Mouse (Mus musculus) activated CD4-positive, CD25-positive, alpha-beta regulatory T cell, adult 4 months (primary cell): ENCODE measurements around the gene Tspan9. TPM values are rescaled to one million over a fixed set of nuclear protein-coding genes. Genes with fewer than 3 reads are reported as not detected.

Source experiments
- ATAC-seq: one replicate; pipeline ENCODE4 v1.8.0; 2017
- polyA plus RNA-seq, 2 experiments: library from polyadenylated mRNA; unstranded; fragments of 100-300 nt; shearing (Covaris generic); gene quantifications; one replicate each; pipeline ENCODE4 v1.2.1; 2017

The Tspan9 gene
- polyA plus RNA-seq, 2 experiments from 2014 or later, result 0.08 to 0.23 TPM

DNA sequence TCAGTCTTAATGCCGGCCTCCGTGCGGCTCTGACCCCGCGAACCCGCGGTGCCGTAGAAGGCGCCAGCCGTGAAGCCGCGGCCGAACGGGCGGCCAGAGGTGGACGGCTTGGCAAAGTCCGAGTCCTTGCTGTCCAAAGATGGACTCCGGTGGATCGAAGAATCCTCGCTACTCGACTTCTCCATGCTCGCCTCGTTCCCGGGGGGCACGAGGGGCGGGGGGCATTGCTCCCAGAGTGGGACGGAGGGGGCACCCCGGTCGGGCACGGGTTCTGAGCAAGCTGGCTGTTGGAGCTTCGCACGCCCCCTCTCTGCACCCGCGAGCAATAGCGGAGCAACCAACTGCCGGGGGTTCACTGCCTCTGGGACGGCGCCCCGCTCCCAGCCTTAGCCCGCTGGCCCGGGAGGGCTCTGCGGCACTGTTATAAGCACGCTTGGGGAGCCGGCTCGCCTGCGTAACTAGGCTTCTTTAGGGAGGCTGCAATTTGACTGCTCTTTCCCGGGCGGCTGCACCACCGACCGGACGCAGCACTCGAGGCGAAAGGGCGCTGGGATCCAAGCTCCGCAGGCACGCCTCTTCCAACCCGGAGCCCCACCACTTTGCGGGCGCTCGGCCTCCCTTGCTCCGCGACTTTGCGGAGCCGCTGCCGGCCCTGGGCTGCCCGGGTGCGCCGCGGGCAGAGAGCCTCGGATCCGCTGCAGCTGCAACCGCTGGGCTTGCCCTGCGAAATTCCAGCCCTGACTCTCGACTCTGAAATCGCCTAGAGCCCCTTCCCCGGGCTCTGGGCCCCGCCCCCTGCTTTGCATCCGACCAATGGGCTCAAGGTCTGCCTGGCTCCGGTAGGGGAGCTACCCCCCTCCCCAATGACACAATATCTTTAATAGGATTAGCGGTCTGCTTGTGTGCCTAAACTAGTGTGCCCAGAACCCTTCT, 108.8 kb downstream of the Tspan9 start:
- no peak for ATAC-seq

DNA sequence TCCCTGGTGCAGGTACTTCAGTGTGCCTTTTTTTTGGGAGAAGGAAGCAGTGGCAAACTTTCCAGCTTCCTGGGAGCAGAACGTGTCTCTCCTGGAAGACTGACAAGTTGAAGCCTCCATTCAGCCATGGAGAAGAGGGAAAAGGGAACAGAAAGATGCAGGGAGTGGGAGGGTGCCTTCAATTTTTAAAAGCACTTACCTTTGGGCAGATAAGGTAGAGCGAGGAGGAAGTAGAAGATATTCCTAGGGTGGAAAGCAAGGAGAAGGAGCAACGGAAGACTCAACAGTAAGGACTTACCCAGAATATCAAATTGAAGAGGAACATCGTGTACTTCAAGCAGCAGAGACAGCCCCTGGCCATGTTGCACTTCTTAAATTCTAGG, 109.5 kb downstream of the Tspan9 start:
- ATAC-seq, result no peak

DNA sequence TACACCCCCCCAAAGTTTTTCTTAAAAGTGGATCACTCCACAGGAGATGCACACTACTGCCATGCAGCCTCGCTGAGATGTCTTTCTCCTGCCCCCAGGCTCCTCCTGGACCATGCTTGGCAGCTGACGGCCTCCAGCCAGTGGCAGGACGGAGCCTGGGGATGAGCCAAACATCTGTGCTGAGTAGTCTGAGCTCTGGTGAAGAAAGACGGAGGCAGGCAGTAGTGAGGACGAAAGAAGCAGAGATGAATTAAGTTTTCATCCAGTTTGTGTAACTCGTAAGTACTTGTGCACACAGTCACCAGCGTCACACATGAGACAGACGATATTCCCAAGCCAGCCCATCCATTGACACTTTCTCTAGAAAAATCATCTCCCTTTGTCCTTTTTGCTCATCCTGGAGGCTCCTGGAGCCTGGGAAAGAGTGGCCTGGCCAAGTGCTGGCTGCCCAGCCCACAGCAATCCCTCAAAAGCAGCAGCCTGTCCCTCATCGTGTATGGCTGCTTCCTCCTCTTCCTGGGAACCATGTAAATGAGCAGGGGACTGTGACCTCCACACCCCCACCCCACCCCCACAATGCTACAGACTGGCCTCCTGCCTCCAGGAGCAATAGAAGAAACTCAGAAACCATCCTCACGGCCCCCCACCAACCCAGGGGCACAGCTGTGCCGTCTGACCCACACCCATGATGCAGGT, 110.1 kb downstream of the Tspan9 start:
- no peak for ATAC-seq

DNA sequence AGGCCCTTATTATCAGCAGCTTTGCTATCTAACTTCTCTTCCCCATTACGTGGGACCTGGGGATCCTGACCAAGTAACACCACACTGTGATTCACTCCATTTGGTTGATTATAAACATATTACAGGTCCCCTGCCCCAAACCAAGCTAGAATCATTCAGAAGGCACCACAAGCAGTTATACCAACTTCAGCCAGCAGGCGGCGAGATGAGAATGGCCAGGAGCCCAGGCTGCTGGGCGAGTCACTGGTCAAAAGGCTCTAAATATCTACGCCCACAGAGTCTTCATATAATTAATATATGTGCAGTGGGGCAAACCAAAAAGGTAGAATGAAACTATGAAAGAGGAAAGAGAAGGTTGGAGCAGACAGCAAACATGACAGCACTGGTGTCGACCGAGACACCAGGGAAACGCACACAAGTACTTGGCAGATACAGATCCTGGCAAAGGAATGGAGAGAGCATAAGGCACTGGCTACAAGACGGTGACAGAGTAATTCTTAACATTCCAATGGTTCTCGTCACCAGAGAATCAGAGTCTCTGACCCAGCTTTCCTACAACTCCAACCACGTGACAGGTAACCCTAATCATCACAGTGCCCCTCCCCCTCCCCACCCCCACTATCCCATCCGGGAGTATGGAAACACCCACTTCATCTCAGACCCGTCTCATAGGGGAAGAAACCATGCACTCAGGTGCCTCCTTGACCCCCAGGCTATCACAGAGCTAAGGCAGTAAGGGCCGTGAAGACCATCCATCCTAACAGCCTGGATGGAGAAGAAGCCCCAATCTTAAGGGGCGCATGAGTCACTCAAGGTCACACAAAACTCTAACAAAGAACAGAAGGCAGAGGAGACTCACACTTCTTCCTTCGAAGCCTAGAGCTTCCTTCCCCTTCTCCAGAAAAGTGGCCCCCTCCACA, 110.9 kb downstream of the Tspan9 start:
- no peak for ATAC-seq

DNA sequence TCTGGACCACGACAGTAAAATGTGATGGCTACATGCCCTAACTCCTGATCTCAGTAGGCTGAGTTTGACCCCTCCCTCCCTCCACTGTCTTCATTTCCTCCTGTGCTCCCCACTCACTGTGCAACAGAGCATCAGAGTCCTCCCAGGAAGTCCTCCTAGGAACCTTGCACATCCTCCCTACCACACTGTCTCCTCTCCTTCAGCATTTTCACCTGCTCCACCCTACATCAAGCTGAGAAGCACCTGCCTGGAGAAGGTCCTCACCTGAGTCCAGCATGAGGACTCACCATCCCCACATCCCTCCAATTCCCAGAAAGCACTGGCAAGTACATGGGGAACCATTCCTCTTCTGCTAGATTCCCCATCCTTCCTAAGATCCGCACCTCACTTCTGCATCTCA, 111.8 kb downstream of the Tspan9 start:
- no peak for ATAC-seq

DNA sequence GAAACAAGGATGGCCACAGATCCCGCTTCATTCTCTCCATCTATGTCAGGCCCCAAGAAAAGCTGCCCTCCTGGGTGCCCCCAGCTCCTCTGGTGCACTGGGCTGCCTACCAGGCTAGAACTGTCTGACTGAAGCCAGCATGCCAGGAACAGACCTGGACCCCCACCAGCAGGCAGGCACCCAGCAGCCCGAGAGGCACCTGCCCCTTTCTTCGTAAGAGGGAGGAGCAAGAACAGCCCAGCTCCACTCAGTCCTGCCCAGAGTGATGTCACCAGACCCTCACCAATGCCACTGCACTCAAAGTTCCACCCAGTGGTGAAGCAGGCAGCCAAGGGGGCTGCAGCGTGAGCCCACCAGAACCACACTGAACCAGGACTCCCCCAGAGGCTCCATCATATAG, 112.3 kb downstream of the Tspan9 start:
- ATAC-seq, result no peak

DNA sequence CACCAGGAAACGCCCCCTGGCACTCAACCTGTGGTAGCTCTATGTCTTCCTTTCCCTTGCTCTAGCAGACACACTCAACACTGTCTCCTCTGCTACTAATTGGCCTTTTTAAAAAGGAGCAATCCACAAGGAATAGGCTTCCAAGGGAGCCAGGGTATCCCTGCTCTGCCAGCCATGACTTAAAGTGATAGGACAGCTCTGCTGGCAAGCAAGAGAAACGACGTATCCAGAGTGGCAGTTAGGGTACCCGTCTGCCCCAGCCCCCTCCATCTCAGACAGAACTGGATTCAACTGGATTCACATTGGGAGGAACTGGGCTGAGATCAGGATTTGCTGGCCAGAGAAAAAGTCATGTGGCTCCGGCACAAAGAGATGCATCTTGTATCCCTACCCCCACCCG, 112.9 kb downstream of the Tspan9 start:
- no peak for ATAC-seq

DNA sequence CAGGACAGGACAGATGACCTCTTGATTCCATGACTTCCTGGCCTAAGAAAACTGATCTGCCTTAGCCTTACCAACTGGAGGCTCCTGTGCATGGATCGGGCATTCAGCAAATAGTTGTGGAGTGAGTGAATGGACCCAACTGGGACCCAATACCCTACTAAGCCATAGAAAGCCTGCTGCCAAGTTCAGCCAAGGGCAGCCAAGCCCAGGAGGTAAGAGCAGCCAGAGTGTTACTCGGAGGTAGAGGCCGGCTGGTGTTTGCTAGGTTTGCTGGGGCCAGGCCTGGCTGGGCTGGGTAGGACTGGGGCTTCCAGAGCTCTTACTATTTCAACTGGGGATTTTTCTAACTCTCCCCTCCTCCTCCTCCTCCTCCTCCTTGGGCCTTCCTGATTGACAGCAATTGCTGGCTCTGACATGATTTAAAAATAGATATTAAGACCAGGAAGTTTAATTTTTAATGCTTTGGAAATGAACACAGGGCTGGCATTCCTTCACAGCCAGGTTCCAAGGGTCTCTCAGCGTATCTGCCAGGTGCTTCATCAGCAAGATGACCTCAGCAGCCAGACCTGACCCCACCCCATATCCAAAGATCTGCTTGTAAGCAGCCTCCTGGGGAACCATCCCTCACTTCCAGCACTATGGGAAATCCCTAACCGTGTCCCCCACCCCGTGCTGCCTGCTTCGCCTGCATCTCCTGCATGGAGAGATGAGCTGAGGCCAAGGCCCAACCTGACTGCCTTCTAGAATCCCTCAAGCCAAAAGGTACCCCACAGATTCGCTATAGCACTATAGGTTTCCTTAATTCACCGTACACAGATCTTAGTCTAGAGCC, 113.7 kb downstream of the Tspan9 start:
- no peak for ATAC-seq

DNA sequence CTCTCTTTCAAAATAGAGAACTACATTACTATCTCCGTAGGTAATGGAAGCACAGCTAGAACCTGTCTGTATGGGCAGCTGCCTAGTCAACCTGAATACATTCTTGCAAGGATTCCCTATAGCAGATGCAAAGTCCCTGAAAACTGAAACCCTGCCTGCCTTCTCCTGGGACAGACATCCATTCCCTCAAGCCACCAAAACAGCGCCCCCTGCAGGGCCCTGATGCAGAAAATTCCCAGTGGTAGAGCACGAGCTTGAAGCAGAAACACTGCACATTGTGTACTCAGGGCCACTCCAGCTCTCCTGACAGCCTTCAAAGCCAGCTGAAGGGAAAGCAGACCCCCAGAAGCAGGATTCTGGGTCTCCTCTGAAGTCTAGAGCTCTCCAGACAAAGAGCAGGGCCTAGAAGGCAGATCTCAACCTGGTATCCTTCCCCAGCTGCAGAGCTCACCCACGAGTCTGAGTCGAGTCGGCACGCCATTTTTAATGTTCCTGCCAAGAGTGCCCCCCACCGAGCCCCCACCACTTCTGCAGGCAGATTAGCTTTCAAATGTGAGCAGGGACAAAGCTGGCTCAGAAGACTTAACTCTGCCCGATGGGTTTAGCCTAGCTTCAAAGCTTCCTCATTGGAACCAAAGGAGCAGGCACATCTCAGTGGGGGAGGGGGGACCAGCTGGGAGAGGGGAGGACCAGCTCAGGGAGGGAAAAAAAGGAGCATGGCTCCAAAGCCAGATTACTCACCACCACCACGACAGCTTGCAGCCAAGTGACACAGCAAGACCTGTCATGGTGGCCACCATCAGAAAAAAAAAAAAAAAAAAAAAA, 115.1 kb downstream of the Tspan9 start:
- ATAC-seq, result no peak

DNA sequence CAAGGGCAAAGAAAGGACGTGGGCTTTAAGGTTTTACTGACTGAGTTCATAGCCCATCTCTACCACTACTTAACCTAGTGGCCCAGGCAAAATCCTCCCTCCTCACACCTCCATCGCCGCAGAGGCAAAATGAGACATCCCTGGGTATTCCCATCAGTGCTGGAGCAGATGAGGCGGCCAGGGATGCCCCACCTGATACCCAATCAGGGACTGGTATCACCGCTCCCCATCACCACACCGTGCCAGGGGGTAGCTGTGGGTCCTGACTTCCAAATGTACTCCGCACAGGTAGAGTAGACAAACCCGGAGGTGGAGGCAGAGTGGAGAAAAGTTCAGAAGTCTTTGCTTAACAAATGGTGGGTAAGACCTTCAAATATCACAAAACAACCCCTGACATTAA, 117.4 kb downstream of the Tspan9 start:
- no peak for ATAC-seq

DNA sequence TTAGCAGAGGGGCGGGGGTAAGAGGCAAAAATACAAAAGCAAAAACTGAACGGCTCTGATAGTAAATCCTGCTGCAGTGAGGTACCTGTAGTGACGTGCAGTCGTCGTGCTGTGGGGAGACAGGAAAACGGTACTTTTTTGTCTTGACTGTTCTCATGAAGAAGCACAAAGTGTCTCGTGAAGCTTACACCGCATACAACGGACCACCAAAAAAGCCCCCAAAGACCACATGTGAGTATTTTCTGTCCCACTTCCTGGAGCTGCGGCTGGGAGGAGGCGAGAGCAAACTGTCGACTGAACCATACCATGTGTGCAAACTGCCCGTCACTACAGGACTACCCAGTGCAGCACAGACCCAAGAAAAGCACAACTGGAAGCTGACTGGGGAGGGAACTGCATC, 117.8 kb downstream of the Tspan9 start:
- no peak for ATAC-seq

DNA sequence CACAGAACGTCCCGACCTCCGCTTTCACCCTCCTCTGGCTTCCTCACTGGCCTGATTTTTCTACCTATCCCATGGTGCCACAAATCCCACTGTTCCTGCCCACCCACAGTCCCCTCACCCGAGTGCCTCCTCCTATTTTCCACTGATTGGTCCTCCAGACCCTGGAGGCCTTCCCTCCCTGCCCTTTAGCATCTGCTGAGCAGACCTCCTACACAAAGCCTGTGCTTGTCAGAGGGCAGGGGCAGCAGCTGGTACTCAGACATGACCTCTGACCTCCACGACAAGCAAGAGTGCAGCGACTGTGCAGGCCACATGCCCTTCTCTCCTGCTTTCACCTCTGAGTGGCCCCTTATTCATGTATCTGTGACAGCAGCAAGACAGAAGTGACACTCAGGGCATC, 121.2 kb downstream of the Tspan9 start:
- ATAC-seq, result no peak

DNA sequence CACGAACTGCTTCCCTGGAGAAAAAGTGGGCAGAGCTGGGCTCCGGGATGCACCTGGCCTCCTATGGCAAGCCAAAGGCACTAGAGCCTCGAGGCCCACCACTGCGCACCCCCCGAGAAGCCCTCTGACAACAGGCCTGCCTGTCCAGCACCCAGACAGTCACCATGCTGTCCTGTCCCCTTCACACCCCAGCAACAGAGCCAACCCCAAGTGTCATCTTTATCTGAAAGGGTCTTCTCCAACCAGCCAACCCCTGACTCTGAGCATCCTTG, 121.5 kb downstream of the Tspan9 start:
- ATAC-seq, result no peak

DNA sequence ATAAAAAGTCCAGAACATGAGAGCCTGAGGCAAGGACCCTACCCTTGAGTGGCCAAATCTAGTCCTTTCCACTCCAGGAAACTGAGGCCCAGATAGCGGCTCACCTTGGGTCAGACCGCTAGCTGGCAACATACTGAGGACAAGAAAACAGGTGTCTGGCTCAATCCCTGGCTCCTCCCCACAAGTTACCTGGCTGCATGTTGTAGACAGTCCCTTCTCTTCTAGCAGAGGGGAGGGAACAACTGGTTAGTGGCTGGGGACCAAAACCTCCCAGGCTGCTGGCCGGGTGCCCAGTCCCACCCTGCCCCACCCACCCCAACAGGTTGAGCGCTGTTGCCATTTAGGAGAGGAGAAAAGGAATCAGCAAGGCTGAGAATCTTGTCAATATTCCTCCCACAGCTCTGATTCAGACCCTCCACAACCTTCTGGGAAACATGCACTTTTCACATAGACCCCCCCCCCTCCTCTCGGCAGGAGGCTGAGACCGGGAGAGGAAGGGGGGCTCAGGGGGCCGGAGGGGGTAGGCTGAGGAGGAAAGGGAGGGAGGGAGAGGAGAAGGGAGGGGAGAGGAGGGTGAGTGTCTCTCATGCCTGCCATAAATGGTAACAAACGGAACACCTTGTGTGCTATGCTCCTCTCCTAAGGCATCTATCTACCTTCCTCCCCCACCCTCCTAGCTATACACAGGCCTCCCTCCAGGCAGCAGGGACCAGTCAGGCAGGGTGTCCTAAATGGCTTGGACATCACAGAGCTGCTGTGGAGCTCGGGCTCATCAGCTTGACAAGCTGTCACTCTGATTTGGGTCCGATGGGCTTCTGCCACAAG, 122.1 kb downstream of the Tspan9 start:
- ATAC-seq, result no peak

DNA sequence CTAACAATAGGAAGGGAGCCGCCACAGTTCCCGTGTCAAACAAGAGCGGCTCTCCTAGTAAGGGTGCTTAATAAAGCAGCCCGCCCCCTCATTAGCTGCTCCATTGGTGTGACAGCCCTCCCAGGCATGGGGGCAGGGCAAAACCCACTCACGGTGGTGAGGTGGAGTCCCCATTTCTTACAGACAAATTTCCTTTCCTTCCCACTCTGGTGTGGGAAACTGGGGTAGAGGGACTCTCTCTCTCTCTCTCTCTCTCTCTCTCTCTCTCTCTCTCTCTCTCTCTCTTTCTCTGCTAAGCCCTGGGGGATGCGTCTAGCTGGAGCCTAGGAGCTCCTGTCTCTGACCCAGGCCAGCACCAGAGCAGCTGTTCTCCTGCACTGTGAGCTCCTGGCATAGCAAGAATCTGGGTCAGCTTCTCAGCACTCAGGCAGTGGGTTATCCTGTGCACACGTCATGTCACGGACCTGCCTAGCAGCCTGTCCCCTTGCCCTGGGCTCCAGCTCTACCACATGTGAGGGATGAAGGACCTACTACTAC, 122.8 kb downstream of the Tspan9 start:
- no peak for ATAC-seq

DNA sequence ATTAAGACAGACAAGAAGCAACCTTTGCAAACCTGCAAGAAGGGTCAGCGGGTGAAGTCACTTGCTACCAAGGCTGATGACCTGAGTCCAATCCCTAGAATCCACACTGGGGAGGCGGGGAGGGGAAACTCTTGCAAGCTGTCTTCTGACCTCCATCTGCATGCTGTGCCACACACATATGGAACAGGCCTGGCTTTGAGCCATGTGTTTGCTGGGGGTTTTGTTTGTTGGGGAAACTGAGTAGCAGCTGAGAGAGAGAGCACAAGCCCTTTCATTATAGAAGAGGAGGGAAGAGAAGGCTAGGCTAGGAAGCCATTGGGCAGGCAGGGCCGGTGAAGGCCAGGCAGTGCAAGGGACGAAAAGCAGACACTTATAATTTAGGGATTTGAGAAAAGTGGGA, 123.3 kb downstream of the Tspan9 start:
- no peak for ATAC-seq

DNA sequence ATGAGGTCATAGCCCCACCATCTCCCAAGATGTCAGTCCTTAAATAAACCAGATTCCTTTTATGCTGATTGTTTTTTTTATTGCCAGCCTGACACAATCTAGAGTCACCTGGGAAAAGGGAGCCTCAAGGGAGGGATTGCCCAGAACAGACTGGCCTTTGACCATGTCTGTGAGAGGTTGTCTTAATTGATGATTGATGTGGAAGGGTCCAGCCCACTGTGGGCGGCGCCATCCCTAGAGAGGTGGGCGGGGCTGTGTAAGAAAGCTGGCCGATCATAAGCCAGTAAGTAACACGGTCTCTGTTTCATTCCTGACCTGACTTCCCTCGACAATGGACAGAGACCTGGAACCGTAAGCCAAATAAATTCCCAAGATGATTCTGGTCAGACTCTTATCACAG, 124.3 kb downstream of the Tspan9 start:
- ATAC-seq, result no peak

DNA sequence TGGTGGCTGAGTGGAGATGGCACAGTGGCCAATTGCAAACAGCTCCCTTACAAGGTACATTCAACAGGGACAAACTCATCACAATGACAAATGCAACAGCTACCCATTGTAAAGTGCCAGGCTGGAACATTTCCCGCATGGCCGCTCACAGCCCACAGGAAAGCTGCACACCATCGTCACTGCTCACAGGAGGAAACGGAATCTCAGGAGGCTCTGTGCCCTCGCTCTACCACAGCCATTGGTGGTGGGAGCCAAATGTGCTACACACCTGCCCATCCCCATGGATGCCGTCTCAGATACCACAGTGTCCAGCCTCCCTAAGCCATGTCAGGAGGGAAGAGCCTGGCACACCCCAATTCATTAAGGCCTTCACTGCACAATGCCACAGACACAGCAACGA, 128.1 kb downstream of the Tspan9 start:
- no peak for ATAC-seq

DNA sequence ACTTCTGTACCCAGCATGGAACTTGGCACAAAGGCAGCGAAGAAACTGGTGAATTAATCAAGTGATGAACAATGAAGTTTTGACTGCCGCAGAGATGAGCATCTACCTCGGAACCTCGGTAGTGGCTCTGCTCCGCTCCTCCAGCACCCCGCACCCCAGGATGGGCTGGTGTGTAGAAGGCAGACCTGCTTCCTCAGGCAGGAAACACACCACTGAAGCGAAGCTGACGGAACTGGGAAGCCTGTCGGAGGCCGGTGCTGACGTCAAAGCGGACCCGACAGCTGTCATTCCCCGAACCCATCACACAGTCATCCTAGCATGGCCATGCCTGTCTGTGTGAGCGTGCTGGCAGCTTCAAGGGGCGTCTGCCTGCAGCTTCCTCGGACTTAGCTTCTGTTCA, 131.6 kb downstream of the Tspan9 start:
- no peak for ATAC-seq

DNA sequence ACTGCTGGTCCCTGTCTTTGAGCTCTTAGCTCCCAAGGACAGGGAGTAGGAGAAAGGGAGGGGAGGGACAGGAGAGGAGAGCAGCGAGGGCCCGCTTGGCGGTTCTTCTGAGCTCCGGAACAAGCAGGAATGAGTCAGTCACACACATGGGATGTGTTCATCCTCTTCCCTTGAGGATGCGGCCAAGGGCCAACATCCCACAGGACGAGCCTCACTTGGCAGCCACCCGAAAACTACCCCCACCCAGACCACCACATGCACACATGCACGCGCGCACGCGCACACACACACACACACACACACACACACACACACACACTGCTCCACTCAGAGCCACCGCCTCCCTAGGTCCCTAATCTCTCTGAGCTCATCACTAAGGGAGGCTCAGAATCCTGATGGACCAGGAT, 132.3 kb downstream of the Tspan9 start:
- no peak for ATAC-seq
